Mouse (Mus musculus) adrenal gland (tissue): ENCODE results near the gene 2300002M23Rik.

Experiments
- intact Hi-C: fragments of 180-260 bp; cut with DNase I; formaldehyde crosslinking; loops from one replicate; pipeline ENCODE4 v1.15.1; 2025

The 2300002M23Rik gene

GRCm38 (mm10) chr17:35556186-35556765, 11.0 kb upstream of the 2300002M23Rik start:
- intact Hi-C loops = no loop called here

- intact Hi-C loops = no loop called here
Observed at GRCm38 (mm10) chr17:35556812-35557211, 10.4 kb upstream of the 2300002M23Rik start.

GRCm38 (mm10) chr17:35557351-35557750, 9.9 kb upstream of the 2300002M23Rik start:
- intact Hi-C loops = no loop called here

DNA sequence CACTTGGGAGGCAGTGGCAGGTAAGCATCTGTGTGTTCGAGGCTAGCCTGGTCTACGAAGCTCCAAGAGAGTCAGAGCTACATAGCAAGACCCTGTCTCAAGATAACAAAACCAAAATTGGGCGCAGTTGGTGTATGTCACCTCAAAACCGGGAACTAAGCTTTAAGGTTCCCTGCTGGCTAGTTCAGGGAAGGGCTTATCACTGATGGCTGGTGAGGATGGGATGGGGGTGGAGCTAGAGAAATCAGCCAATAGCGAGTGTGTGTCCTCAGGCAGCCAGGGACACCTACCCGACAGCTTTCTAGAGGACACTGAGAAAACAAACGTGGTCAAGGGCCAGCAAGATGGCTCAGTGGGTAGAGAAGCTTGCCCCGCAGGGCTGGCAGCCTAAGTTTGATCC, 9.0 kb upstream of the 2300002M23Rik start:
- intact Hi-C loops = no loop called here

DNA sequence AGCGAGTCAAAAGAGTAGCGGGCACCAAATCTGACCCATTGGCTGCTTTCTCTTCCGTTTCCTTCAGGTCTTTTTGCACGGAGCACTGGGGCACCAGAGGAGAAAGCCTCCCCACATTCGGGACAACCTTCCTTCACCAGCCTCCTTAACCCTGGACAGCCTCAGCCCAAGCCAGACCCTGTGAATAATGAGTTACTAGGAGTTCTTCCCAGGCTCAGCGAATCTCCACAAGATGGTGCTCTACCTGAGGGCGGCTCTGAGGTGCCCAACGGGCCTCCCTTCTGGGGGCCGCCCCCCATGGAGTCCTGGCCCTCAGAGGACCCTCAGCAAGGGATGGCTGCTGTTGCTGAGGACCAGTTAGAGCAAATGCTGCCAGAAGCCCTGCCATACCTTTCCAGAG, 517 bp downstream of the 2300002M23Rik start:
- intact Hi-C loops = no loop called here

- intact Hi-C loops = no loop called here
Observed at GRCm38 (mm10) chr17:35569091-35569944, 2.1 kb downstream of the 2300002M23Rik start.

GRCm38 (mm10) chr17:35570836-35571235, 3.6 kb downstream of the 2300002M23Rik start:
- intact Hi-C loops = no loop called here

- intact Hi-C loops = no loop called here
Observed at GRCm38 (mm10) chr17:35571477-35571876, 4.2 kb downstream of the 2300002M23Rik start.

DNA sequence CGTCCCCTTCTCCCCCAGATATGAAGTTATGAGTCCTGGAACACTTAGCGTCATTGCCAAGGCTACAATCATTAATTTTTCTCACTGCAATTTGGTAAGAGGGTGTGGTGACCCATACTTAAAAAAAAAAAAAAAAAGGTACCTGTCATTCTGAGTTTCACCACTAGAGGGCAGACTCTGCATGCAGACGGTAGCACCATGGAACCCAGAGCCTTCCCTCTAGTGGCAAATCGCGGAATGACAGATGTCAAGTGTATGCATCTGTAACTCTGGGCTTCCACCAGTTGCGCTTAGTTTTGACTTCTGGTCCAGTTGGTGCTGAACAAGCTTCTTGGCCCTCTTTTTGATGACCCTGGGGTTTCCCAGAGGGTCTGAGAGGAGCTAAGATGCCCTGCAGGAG, 11.0 kb downstream of the 2300002M23Rik start:
- intact Hi-C loops = no loop called here

GRCm38 (mm10) chr17:35582900-35583299, 15.7 kb downstream of the 2300002M23Rik start:
- intact Hi-C loops = no loop called here

DNA sequence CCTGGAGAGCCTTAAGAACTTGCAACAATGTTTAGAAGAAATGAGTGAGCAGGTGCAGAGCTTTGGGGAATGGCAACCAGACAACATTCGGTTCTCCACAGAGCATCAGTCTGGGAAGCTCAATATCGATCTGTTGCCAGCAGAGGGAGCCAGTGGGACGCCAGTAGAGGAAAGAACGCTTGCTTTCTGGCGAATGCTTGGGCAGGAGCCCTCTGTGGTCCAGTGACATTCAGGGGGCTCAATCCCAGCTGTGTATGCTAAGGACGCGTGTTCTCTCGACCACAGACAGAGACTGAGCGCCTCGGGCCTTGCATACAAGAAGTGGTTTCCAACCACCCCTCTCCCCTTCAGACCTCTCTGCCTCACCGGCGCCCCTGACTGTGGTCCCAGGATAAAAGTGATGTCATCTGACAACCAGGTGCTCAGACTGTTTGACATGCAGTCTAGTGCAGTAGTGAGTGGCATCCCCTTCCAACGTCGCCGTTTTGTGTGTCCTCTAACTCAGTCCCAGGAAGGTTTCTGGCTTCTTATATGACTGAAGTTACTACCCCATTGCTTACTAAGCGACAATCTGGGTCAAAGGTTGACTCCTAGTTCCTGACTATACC, 17.2 kb downstream of the 2300002M23Rik start:
- intact Hi-C loops = no loop called here

DNA sequence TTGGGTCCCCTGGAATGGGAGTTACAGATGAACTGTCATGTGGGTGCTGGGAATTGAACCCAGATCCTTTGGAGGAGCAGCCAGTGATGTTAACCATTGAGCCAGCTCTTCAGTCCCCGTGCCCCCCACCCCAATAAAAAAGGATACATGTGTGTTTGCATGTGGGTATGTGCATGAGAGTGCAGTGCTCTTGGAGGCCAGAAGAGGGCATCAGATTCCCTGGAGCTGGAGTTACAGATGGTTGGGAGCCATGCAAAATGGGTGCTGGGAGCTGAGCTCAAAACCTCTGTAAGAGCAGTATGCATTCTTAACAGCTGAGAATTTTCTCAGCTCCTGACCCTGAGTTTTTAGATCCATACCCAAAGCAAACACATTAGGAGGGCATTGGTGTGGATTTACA, 20.0 kb downstream of the 2300002M23Rik start:
- intact Hi-C loops = no loop called here

- intact Hi-C loops = no loop called here
Observed at GRCm38 (mm10) chr17:35588387-35588786, 21.1 kb downstream of the 2300002M23Rik start.

DNA sequence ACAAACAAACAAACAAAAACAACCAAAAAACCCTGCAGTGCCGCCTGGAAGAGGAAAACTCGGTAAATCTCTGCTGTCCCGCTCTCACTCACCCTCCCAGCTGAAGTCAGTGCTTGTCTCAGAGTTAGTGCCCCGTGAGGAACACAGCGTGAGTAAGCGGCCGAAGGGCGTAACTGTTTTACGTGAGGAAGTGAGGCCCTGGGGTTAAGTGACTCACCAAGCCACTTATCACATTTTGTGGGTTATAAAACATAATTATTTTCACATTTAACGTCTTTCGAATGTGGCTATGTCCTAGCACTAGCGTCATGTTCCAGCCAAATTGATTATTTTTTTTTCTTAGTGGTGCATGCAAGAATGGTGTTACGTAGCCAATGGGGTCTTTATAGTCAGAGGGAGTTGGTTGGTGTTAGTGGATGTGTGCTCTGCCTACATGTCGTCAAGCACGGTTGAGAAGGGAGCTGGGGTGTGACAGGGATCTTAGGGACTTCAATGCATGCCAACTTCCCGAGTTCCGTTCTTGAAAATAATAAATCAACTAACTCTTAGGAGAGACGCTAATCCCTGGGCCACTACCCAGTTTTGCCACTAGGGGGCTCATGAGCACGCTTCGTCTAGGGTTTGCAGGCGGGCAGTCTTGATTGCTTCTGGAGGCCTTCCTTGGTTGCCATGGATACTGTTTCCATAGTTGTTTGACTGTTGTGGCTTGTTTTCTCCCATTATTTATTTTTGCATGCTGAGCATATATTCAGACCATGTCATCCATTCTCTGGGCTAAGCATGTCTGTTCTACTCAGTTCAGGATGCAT, 23.4 kb downstream of the 2300002M23Rik start:
- intact Hi-C loops = loop anchor here (5.0 kb wide), 1 partner anchor 147 kb away; no protein-coding TSS in a partner anchor

DNA sequence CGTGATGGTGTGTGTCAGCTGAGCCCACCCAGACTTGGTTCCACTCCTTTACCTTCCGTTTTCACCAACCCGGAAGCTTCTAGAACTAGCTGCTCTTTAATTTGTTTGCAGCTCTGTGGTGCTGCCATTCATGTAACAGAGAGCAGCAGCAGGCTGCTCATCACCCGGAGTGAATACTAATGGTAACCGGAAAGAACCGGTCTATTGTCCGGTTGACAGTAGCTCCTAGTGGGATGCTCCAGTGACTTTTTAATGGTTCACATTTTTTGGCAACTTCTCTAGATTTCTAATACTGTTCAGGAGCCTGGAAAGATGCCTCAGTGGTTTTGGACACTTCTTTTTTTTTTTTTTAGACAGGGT, 23.9 kb downstream of the 2300002M23Rik start:
- intact Hi-C loops = loop anchor here (5.0 kb wide), 1 partner anchor 146 kb away; no protein-coding TSS in a partner anchor

DNA sequence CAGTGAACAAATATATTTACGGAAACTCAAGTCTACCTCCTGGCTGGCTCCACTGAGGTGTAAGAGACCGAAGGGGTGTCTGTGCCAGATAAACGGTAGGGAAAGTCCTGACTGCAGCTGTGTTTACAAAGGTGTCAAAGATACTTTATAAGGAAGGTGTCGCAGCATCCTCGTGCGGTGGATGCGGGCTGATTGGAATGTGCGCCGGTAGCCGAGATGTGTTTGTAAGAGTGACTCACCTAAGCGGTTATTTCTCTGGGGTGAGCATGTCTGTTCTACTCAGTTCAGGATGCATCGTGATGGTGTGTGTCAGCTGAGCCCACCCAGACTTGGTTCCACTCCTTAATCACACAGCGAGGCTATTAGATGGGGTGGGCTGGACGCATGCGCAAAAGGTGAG, 24.5 kb downstream of the 2300002M23Rik start:
- intact Hi-C loops = loop anchor here (5.0 kb wide), 1 partner anchor 146 kb away; no protein-coding TSS in a partner anchor

- intact Hi-C loops = loop anchor here (5.0 kb wide), 1 partner anchor 145 kb away; no protein-coding TSS in a partner anchor
Observed at GRCm38 (mm10) chr17:35592131-35592530, 24.9 kb downstream of the 2300002M23Rik start.

DNA sequence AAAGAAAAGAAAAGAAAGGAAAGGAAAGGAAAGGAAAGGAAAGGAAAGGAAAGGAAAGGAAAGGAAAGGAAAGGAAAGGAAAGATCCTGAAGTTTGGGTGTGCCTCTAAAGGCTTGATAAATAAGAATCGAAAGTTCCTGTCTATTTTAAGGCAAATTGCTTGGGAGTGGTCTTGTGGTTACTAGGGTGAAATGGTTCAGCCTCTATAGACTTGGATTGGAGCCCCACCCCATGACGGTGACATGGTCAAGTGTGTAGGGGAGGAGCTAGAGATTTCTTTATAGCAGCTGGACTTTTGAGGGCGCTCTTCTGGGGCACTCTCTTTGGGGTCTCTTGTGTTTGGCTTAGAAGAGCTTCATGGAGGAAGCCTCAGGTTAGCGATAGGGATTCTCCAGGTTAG, 26.5 kb downstream of the 2300002M23Rik start:
- intact Hi-C loops = loop anchor here (5.0 kb wide), 1 partner anchor 144 kb away; no protein-coding TSS in a partner anchor

DNA sequence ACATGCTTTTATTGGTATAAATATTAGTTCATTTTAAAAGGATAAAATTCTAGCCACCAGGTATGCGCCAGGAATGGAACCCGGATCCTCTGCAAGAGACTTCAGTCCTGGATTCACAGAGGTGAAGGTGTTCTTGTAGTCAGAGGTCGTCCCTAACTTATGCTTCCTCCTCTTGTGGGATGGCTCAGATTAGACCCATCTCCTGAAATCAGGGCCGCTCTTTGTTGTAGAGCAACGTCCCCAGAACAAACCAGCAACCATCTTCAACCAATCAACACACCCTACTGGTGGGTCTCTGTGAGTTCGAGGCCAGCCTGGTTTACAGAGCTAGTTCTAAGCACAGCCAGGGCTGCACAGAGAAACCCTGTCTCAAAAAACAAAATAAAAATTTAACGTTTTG, 27.2 kb downstream of the 2300002M23Rik start:
- intact Hi-C loops = loop anchor here (5.0 kb wide), 1 partner anchor 143 kb away; no protein-coding TSS in a partner anchor

- intact Hi-C loops = no loop called here
Observed at GRCm38 (mm10) chr17:35597399-35597798, 30.1 kb downstream of the 2300002M23Rik start.

- intact Hi-C loops = no loop called here
Observed at GRCm38 (mm10) chr17:35601249-35601648, 34.0 kb downstream of the 2300002M23Rik start, which contains the start of gene Sfta2. Gene Sfta2 (plus strand): TSS chr17:35601549.
